Mouse (Mus musculus): Measurements from ENCODE around the gene Slc9a1. TPM values are rescaled to one million over a fixed set of nuclear protein-coding genes. Genes with fewer than 3 reads are reported as not detected.

Gene Slc9a1
- polyA plus RNA-seq, 1 experiment from 2014 or later, result 9.2 TPM

DNA sequence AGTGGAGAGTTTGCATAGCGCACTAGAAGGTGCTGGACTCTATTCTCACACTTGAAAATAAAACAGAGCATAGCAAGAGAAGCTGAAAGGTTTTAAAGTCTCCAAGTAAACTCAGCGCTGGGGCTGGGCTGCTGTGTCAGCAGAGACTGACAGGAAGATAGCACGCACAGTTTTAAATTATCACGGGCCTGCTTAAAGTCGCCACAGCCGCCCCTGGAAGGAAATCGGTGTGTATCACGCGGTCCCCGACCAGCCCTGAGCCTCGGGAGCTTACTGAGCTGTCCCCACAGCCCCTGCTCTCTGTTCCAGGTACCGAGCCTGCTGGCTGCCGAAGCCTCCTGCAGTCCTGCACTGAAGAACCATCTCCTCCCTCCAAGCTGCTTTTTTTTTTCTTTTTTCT, 32.5 kb downstream of the Slc9a1 start:
- 42% methylated on average over 13 of the region's 13 CpGs for WGBS
- H3K27ac ChIP-seq (replicated peaks; ENCODE audit: low read depth, low read length), result peak overlapping the region; percentile 33; the same call in 1 of the 2 replicates

DNA sequence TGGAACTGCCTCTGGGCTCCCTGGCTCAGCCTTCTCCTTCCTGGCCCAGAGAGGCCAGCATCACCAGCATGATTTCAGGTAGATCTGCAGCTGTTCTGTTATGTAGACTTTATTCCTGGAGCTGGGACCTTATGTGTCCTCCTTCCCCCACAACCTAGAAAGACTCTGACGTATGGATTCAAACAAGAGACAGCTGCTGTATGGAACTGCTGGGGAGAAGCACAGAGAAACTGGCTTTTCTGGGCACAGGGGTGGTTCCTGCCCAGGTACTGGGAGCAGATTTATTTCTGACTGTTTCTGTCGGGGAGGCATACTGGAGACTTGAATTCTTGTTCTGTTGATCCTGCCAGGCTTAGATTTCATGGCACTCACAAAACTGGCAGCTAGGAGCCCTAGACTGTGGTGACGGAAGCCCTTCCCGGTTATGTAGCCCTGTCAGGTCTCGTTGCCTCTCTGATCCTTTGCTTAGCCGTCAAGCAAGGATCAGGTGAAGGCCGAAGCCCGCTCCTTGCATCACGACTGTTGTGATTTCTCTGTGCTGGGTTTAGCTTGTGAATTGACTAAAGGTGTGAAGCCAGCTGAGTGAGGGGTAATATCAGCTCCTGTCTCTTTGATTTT, 34.2 kb downstream of the Slc9a1 start:
- Histone ChIP-seq H3K4me3 (ENCODE audit: low read depth, low read length) (no peak overlapping the region), H3K27ac (replicated peaks; ENCODE audit: low read depth, low read length) (no peak overlapping the region), H3K36me3 (ENCODE audit: control insufficient read depth, insufficient read depth, low read length) (no peaks in the 10 kb centered on the region), H3K4me1 (ENCODE audit: control insufficient read depth, insufficient read depth, low read length) (peaks cover 27% of the 10 kb centered on the region), H3K27me3 (replicated peaks; ENCODE audit: control insufficient read depth, insufficient read depth, low read length) (no peaks in the 10 kb centered on the region), H3K9me3 (ENCODE audit: control insufficient read depth, low read length) (no peaks in the 10 kb centered on the region), H3K9ac (ENCODE audit: low read depth, low read length) (no peak overlapping the region), H3K4me2 (ENCODE audit: low read depth, low read length) (no peak overlapping the region)
- WGBS, result 81% methylated on average over 9 of the region's 9 CpGs
- DNase-seq (ENCODE audit: low spot score), result no peak
- no peak for ATAC-seq (ENCODE audit: low read depth)

More for the DNA sequence above, 32.5 kb downstream of the Slc9a1 start:
- H3K4me2 ChIP-seq (ENCODE audit: low read depth, low read length), result no peak overlapping the region
- H3K4me3 ChIP-seq (ENCODE audit: low read depth, low read length), result no peak overlapping the region
- no peaks in the 10 kb centered on the region for H3K9me3 ChIP-seq (ENCODE audit: control insufficient read depth, low read length)
- H3K4me1 ChIP-seq (ENCODE audit: control insufficient read depth, insufficient read depth, low read length), result peaks cover 19% of the 10 kb centered on the region
- no peaks in the 10 kb centered on the region for H3K36me3 ChIP-seq (ENCODE audit: control insufficient read depth, insufficient read depth, low read length)
- no peaks in the 10 kb centered on the region for H3K27me3 ChIP-seq (replicated peaks; ENCODE audit: control insufficient read depth, insufficient read depth, low read length)
- peak overlapping the region; percentile 51; the same call in 1 of the 2 replicates for H3K9ac ChIP-seq (ENCODE audit: low read depth, low read length)
- DNase-seq (ENCODE audit: low spot score), result no peak
- ATAC-seq (ENCODE audit: low read depth), result no peak

DNA sequence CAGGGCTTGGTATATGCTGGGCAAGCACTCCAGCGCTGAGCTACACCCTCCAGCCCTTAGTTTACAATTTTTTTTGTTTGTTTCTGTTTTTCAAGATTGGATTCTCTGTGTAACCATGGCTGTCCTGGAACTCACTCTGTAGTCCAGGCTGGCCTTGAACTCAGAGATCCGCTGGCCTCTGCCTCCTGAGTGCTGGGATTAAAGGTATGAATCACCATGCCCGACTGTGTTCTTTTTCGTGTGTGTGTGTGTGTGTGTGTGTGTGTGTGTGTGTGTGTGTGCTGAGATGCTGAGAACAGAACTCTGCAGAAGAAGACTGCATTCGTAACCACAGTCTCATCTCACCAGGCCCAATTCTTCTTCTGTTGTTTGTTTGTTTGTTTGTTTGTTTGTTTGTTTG, 34.8 kb downstream of the Slc9a1 start:
- Histone ChIP-seq H3K27ac (replicated peaks; ENCODE audit: low read depth, low read length) (no peak overlapping the region), H3K4me2 (ENCODE audit: low read depth, low read length) (no peak overlapping the region), H3K9ac (ENCODE audit: low read depth, low read length) (no peak overlapping the region), H3K4me3 (ENCODE audit: low read depth, low read length) (no peak overlapping the region), H3K36me3 (ENCODE audit: control insufficient read depth, insufficient read depth, low read length) (no peaks in the 10 kb centered on the region), H3K27me3 (replicated peaks; ENCODE audit: control insufficient read depth, insufficient read depth, low read length) (no peaks in the 10 kb centered on the region), H3K4me1 (ENCODE audit: control insufficient read depth, insufficient read depth, low read length) (peaks cover 24% of the 10 kb centered on the region), H3K9me3 (ENCODE audit: control insufficient read depth, low read length) (no peaks in the 10 kb centered on the region)
- no peak for DNase-seq (ENCODE audit: low spot score)
- no peak for ATAC-seq (ENCODE audit: low read depth)
- WGBS, result 89% methylated on average over 5 of the region's 5 CpGs

DNA sequence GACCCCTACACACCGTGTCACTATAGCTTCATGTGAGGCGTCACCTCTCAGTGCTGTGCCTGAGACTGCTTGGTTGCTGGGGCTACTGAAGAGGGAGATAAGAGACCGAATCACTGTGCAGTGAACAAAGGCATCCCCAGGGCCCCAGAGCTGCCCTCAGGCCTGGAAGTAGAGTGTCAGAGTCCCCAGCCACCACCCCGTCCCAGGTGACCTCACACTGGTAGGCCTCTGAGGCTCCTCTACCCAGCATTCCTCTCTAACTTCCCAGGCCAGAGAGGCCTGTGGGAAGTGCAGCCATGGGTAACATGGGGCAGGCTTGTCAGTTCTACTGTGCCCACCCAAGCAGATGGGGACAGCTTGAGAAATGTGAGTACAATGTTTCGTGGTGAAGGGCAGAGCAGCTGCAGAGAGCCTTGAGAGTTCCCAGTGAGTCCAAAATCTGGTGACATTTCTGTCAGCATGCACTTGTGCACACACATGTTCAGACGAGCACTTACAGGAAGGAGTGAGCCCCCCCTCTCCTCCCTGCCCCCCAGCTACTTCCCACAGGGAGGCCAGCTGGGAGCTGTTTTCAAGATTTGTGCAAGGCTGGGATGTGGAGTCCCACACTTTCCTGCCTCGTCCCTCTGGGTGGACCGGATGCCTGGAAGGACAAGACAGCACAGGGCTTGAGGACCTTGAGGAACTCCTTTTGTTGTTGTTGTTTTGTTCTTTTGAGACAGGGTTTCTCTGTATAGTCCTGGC, 37.0 kb downstream of the Slc9a1 start:
- H3K4me3 ChIP-seq (ENCODE audit: low read depth, low read length), result no peak overlapping the region
- no peaks in the 10 kb centered on the region for H3K36me3 ChIP-seq (ENCODE audit: control insufficient read depth, insufficient read depth, low read length)
- WGBS, result 64% methylated on average over 8 of the region's 8 CpGs
- H3K4me2 ChIP-seq (ENCODE audit: low read depth, low read length), result no peak overlapping the region
- H3K9me3 ChIP-seq (ENCODE audit: control insufficient read depth, low read length), result no peaks in the 10 kb centered on the region
- peak; percentile 34; the same call in 1 of the 2 replicates for ATAC-seq (ENCODE audit: low read depth)
- H3K27me3 ChIP-seq (replicated peaks; ENCODE audit: control insufficient read depth, insufficient read depth, low read length), result no peaks in the 10 kb centered on the region
- H3K9ac ChIP-seq (ENCODE audit: low read depth, low read length), result no peak overlapping the region
- H3K27ac ChIP-seq (replicated peaks; ENCODE audit: low read depth, low read length), result peak overlapping the region; percentile 50
- peak; percentile 70 for DNase-seq (ENCODE audit: low spot score)
- H3K4me1 ChIP-seq (ENCODE audit: control insufficient read depth, insufficient read depth, low read length), result peaks cover 17% of the 10 kb centered on the region

DNA sequence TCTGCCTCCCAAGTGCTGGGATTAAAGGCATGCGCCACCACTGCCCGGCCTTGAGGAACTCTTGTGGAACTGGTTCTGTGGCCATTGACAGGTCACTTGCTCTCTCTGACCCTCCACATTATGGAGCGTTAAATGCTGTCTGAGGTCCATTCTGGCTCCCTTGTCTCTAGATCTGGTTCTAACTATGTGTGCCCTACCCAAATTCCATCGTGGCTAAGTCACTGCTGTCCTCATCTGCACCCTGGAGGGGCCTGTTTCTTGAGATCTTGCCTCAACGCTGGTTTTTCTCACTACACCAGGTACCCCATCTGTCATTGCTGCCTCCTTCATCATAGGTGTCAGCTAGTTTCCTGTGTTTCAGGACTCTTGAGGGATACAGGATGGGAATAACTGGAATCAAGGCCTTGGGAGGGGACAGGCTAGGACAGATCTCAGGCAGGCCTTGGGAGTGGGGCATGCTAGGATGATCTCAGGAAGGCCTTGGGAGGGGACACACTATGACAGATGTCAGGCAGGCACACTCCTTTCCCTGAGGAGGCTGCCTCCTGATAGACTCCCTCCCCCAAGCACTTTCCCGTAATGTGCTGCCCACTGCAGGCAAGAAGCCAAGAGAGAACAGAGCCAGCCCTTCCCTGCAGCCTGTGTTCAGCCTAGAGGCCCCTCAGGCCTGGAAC, 37.7 kb downstream of the Slc9a1 start:
- Histone ChIP-seq H3K4me3 (ENCODE audit: low read depth, low read length) (no peak overlapping the region), H3K9ac (ENCODE audit: low read depth, low read length) (no peak overlapping the region), H3K36me3 (ENCODE audit: control insufficient read depth, insufficient read depth, low read length) (peaks cover 2% of the 10 kb centered on the region; the same call in 1 of the 2 replicates), H3K9me3 (ENCODE audit: control insufficient read depth, low read length) (no peaks in the 10 kb centered on the region), H3K4me1 (ENCODE audit: control insufficient read depth, insufficient read depth, low read length) (peaks cover 17% of the 10 kb centered on the region), H3K27me3 (replicated peaks; ENCODE audit: control insufficient read depth, insufficient read depth, low read length) (no peaks in the 10 kb centered on the region), H3K4me2 (ENCODE audit: low read depth, low read length) (no peak overlapping the region), H3K27ac (replicated peaks; ENCODE audit: low read depth, low read length) (peak overlapping the region; percentile 50)
- WGBS, result 59% methylated on average over 6 of the region's 6 CpGs
- ATAC-seq (ENCODE audit: low read depth) (peak; percentile 42), DNase-seq (ENCODE audit: low spot score) (peak; percentile 73)

DNA sequence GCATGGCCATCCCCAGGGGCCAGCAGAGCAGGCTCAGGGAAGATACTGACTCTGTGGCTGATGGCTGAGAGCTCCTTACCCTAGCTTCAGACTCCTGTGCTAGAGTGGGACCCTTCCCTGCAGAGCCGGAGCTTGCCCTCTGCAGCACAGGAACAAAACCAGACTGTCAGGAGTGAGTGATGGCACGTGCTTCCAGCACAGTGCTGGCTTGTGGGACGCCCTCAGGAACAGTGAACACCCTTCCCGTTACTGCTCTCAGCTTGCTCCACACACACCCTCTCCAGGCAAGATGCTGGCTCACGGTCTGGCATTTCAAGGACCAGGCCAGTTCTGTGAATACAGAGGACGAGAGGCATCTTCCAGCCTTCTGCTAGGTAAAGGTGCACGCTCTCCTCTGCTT, 38.5 kb downstream of the Slc9a1 start:
- DNase-seq (ENCODE audit: low spot score) (no peak), ATAC-seq (ENCODE audit: low read depth) (no peak)
- Histone ChIP-seq H3K27ac (replicated peaks; ENCODE audit: low read depth, low read length) (peak overlapping the region; percentile 50; the same call in 1 of the 2 replicates), H3K4me1 (ENCODE audit: control insufficient read depth, insufficient read depth, low read length) (peaks cover 17% of the 10 kb centered on the region), H3K4me2 (ENCODE audit: low read depth, low read length) (no peak overlapping the region), H3K36me3 (ENCODE audit: control insufficient read depth, insufficient read depth, low read length) (peaks cover 10% of the 10 kb centered on the region; the same call in 1 of the 2 replicates), H3K9me3 (ENCODE audit: control insufficient read depth, low read length) (no peaks in the 10 kb centered on the region), H3K27me3 (replicated peaks; ENCODE audit: control insufficient read depth, insufficient read depth, low read length) (no peaks in the 10 kb centered on the region), H3K4me3 (ENCODE audit: low read depth, low read length) (no peak overlapping the region), H3K9ac (ENCODE audit: low read depth, low read length) (no peak overlapping the region)
- WGBS, result 55% methylated on average over 7 of the region's 7 CpGs

DNA sequence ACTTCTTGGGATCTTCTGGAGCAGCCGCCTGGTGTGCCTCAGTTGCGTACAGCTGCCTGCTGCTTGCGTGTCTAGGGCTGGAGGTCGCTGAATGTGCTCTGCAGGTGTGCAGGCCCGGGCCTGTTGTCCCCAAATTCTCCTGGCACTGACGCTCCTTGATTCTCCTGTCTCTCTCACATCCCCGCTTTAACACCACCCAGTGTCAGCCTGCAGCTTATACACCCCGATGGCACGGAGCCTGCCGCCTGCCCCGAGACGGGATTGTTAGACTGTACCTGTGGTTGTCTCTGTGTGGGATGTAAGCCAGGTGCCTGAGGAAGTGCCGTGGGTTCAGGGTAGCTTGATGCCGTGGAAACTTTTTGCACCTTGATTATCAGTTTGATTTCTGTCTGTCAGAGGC, 41.5 kb downstream of the Slc9a1 start:
- H3K36me3 ChIP-seq (ENCODE audit: control insufficient read depth, insufficient read depth, low read length), result peaks cover 29% of the 10 kb centered on the region; the same call in 1 of the 2 replicates
- H3K9ac ChIP-seq (ENCODE audit: low read depth, low read length), result no peak overlapping the region
- no peak overlapping the region for H3K27ac ChIP-seq (replicated peaks; ENCODE audit: low read depth, low read length)
- H3K4me3 ChIP-seq (ENCODE audit: low read depth, low read length), result no peak overlapping the region
- DNase-seq (ENCODE audit: low spot score) (peak; percentile 53), ATAC-seq (ENCODE audit: low read depth) (no peak; the same call in 1 of the 2 replicates)
- peaks cover 17% of the 10 kb centered on the region for H3K4me1 ChIP-seq (ENCODE audit: control insufficient read depth, insufficient read depth, low read length)
- H3K4me2 ChIP-seq (ENCODE audit: low read depth, low read length), result no peak overlapping the region
- 84% methylated on average over 14 of the region's 14 CpGs for WGBS
- H3K9me3 ChIP-seq (ENCODE audit: control insufficient read depth, low read length), result no peaks in the 10 kb centered on the region
- H3K27me3 ChIP-seq (replicated peaks; ENCODE audit: control insufficient read depth, insufficient read depth, low read length), result no peaks in the 10 kb centered on the region

DNA sequence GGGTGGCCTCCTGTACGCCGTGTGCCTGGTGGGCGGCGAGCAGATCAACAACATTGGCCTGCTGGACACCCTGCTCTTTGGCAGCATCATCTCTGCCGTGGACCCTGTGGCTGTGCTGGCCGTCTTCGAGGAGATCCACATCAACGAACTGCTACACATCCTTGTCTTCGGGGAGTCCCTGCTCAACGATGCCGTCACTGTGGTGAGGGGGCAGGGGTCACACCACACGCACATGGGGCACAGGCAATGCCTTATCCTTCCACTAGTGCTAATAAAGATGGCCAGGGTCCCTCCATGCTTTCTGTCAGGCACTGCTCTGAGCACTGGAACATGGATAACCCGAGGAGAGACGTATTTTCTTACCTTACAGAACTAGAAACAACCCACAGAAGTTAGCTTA, 42.6 kb downstream of the Slc9a1 start:
- WGBS, result 87% methylated on average over 14 of the region's 14 CpGs
- no peak for DNase-seq (ENCODE audit: low spot score)
- Histone ChIP-seq H3K27ac (replicated peaks; ENCODE audit: low read depth, low read length) (no peak overlapping the region), H3K4me2 (ENCODE audit: low read depth, low read length) (no peak overlapping the region), H3K4me1 (ENCODE audit: control insufficient read depth, insufficient read depth, low read length) (peaks cover 10% of the 10 kb centered on the region), H3K9me3 (ENCODE audit: control insufficient read depth, low read length) (no peaks in the 10 kb centered on the region), H3K4me3 (ENCODE audit: low read depth, low read length) (no peak overlapping the region), H3K36me3 (ENCODE audit: control insufficient read depth, insufficient read depth, low read length) (peaks cover 34% of the 10 kb centered on the region), H3K27me3 (replicated peaks; ENCODE audit: control insufficient read depth, insufficient read depth, low read length) (no peaks in the 10 kb centered on the region), H3K9ac (ENCODE audit: low read depth, low read length) (no peak overlapping the region)
- no peak for ATAC-seq (ENCODE audit: low read depth)

All from embryonic facial prominence, embryonic 14.5 days (tissue).